Mouse (Mus musculus): ENCODE data around the gene Cwh43.

Cwh43 gene

DNA sequence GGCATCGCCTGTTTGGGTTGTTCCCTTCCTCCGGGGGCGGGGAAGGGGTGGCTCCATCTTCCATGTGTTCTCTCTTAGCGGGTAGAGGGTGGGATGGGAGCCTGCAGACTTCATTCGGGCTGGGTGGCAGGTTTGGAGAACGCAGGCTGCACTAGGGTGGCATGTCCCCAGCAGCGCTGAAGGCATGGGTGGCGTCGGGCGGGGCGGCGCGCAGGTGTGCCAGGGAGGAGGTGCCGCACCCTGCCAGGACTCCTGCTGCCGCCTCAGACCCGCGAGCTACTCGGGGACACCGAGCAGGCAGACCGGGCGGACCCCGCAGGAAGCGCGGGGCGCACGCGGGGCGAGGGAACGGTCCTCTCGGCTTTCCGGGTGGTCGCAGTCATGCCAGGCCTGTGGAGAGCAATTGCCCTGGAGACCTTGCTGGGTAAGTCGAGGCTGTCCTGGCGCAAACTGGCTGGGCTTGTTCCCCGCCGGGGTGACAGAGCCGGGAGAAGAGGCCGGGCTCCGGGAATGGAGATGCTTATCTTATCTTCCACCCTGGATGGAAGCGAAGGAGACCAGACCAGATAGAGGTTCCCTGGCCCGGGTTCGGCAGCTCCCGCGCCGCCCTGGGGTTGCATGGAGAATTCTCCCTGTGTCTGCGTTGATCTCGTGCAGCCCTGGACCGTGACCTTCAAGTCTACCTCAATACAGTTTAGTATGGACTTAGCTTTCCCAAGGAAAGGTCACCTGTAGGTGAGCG, at the start of gene Cwh43:
TSS of gene Cwh43 (plus strand) at position 95 of the 742 bp plus-strand sequence.
- DNase-seq, result no peak

DNA sequence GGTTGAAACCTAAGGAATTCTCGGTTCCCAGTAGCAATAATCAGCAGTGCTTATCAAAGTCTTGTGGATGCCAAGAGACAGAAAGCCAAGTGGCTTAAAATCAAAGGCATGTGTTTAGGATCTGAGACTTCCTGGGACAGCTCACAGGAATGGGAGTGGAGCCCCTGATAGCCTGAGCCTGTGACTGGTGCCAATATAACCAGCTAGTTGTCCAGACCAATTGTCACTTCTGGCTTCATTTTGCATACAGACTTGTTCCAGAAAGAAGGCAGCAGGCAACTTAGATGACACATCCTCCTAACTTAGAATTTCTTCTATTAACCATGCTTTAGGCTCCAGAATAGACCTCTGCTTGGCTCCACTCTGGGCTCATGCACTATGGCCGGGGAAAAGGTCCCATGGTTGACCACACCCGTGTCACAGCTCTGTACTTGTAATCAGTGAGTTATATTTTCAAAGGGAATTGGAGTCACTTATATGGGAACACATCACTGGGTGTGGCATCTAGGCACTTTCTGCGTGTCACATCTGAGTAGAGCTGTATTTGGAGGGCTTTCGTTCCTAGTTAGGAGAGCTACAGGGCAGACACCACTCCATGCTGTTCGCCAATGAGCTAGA, 46.6 kb upstream of the Cwh43 start:
- DNase-seq, result no peak

DNA sequence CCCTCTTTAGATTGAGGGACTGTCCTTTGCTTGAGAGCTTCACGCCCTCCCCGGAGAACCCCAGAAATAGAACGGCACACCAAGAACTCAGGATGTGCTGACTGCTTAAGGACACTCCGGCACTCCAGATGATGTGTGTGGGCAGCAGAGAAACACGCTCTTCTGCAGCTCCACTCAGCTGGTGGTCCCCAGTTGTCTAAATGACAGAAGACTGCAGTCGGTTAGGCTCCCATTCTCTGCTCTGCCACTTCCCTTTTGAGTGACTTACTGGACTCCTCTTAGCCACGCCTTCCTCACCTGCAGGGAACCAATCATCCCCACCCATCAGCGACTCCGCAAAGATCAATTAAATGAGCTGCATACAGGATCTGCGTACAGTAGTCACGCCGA, 46.1 kb upstream of the Cwh43 start:
- DNase-seq, result no peak

DNA sequence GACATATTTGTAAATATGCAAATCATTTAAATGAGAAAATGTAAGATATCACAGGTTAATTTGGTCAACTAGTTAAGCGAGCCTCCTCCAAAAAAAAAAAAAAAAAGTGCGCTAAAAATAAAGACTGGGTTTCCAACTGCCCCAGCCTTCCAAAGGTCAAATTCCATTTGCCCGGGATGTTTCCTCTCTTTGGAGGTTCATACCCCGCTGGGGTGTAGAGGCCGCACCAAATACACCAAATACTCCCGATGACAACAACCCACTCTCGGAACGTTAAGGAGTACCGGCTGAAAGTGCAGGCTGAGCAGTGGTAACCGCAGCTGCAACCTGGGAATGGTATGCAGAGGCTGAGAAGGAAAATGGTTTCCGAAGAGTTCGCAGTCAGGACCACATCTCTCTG, 45.6 kb upstream of the Cwh43 start:
- DNase-seq, result no peak

DNA sequence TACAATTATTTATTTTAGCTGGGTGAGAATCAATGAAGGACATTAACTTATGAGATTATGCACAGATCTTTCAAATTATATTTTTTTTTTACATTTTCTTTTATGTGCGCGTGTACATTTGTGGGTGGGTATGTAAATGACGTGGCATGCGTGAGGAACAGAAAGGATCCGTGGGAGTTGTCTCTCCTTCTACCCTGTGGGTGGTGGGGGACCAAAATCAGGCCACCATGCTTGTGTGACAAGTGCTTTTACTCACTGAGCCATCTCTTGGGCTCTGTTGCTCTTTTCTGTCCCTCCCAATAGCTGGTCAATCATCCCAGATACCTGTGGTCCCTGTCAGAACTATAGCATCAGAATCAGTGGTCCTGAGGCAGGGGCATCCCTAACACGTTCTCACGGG, 43.5 kb upstream of the Cwh43 start:
- no peak for DNase-seq

DNA sequence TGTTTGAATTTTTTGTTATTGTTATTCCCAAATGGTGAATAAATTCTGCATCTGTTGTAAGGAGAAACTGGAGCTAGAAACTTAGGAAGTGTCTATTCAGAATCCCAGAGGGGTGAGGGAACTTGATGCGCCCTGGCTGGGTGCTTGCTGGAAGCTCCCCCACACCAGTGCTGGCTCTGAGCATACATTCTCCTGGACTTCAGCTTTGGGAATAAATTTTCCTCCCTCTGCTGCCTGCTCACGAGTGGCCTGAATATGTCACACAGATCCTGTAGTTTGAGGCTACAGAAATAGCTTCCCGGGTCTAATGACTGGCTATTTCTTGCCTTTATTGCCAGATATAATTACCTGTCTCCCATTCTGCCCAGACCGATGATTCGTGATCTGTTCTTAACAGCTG, 43.1 kb upstream of the Cwh43 start:
- no peak for DNase-seq

DNA sequence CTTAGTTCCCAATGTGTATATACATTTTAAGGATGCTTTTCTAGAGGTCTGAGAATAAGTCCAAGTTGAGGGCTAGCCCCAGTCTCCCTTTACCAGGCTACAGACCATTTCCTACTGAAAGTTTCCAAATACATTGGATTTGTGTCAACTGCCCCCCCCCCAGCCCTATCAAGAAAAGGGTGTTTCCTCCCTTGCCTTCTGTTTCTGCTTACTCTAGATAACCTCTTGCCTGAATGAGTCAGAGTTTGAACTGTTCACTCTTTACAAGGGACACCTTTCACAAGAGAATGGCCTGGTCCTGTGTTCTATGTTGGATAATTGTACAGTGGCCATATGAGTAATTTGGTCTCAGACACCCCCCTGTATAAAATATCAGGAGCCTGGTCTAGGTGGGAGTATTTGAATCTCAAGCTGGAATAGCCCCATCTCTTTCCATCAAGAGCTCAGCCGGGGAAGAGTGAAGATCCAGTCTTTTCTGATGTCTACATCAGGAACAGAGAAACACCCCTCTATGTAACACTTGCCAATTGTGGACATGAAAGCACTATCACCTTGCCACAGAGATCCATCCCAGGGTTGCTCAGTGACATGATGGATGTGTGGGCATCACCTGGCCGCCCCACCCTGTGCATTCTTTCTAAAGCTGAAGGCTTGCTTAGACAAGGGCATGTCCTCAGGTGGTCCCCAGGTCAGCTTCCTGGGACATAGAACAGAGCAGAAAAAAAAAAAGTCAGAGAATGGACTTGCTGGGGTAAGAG, 41.6 kb upstream of the Cwh43 start:
- no peak for DNase-seq

DNA sequence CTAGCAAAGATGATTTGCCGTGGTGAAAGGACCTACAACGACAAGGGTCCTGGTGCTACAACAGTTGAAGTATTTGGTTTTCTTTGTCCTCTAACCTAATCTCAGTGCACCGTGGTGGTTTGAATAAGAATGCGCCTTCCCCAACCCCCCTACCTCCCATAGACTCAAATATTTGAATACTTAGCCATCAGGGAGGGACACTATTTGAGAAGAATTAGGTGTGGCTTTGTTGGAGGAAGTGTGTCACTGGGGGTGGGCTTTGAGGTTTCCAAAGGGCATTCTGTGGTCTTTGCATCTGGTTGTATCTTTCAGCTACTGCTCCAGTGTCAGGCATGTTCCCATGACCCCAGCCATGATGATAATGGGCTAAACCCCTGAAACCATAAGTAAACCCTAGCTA, 38.0 kb upstream of the Cwh43 start:
- DNase-seq, result no peak

DNA sequence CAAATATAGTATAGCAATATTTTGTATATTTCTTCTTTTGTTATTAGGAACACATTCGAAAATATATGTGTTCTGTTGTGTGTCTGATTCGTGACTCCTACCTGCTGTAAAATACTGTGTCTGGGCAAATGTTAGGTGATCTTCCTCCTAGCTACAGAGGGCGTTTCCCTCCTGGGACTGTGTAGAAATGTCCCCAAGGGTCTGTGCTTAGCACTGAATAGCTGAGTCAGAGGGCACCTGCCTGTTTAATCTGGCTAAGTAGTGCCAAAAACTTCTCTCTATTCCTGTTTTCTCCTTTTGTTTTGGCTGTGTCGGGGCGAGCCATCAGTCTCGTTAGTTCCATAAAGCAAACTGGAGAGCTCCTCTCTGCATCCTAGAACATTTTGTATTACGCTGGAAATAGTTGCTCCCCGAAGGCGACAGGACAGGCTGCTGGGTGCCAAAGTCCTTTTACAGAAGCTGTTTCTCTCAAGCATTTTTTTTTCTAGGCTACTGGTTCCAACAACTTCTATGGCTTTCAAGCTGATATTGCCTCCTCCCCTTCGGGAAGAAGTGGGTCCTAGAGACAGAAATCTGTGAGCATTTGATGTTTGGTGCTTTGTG, 36.9 kb upstream of the Cwh43 start:
- DNase-seq, result no peak

DNA sequence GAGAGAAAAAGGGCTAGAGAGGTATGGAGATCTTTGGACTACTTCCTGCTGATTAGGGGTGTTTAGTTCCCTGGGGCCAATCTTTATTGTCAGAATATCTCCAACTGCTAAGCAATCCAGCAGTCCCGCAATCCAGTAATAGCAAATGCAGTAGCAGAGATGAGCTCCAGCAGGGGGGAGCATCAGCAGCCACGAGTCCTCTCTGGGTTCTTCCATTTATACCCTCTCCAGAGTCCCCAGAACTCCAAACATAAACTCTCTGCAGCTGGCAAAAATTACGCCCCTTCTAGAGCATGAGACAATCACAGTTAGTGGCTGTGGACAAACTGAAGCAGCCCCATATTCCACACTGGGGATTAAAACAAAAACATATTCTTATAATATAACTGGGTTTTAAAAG, 36.1 kb upstream of the Cwh43 start:
- no peak for DNase-seq

DNA sequence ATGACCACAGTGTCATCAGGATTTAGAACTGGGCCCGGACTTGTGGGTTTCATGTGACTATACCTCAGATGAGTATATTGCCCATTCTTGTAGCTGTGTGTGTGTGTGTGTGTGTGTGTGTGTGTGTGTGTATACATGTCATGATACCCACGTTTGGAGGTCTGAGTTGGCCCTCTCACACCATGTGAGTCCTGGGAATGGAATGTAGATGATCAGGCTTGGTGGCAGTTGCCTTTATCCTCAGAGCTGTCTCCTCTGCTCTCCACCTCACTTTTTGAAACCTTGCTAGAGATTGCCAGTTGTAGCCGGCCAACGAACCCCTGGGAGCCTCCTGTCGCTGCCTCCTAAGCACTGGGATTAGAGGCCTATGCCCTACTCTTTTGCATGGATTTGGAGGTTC, 33.3 kb upstream of the Cwh43 start:
- DNase-seq, result no peak

DNA sequence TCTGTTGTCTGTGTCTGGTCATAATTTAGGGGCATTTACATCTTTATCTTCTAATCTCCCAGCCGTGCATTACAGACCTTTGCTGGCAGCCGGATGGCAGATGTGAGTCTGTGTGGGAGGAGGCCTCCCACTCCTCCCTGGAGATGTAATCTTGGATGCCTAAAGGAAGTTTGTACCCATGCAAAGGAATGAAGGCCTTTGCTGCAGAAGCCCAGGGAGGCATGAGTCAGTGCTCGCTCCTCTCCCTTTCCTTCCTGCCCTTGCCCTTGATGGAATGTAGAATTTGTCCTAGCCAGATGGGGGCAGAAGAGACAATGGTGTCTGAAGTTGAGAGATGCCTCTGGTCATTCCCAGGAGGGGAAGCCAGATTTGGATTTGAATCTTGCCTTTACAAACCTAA, 32.7 kb upstream of the Cwh43 start:
- DNase-seq, result no peak

DNA sequence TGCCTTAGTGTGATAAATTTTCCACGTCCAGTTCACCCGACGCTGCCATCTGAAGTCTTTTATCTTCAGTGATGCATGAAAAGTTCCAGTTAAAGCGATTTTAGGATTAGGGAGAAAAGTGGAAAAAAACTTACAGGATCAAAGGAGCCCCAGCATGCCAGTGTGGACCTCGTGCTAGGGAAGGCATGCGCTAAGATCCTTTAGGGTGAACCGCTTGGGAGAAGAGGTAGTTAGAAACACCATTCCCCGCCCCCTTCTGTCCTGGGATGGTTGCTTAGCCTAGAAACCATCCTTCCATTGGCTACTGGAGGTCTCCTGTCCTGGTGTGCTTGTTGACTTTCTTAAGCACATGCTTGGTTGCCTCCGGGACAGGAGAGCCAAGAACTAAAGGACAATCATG, 29.8 kb upstream of the Cwh43 start:
- no peak for DNase-seq

DNA sequence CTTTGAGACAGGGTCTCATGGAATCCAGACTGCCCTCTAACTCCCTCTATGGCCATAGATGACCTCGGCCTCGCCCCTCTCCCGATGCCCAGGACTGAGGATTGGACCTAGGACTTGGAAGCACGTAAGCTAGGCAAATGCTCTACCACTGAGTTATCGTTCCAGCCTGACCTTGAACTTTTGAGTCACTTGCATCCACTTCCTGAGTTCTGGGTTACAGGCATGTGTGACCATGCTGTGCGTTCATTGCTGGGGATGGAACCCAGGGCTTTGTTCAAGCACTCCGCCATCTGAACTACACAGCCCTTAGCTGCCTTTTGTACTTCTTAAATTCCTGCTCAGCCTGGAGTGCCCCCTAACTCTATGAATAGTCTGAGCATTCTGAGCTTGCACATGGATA, 29.4 kb upstream of the Cwh43 start:
- no peak for DNase-seq

DNA sequence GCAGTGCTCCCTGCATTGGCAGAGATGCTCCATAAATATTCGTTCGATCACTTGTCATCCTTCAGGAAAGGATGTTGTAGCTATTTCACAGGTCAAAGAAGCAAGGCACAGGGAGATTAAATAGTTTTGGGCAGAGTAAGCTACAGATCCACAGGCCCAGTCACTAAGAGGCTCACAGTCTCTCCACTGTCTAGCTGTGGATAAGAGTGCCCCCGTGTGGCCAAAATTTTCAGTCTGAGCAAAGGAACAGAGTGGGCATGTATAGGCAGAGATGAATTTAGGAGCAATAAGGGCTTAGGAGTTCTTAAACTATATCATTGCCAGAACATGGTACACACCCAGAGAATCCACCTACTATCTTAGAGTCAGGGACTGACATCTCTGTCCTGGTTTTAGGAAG, 26.0 kb upstream of the Cwh43 start:
- peak; percentile 38 to 87 for DNase-seq

DNA sequence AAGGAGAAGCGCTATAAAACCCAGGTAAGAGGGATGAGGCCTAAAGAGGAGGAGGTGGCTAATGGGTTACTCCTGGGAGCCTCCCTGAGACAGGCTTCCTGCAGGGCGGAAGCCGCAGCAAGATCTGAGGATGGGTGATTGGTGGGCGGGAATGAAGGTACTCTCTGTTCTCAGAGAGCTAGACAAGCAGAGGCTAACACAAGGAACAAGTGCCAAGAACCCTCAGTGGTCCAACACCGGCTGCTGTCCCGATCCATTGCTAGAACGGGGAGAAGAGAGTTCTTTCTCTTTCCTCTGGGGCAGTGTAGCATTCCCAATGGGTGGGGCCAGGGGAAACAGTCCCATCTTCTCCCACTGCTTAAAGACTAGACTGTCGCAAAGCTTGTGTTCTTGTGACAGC, 25.0 kb upstream of the Cwh43 start:
- DNase-seq, result no peak

DNA sequence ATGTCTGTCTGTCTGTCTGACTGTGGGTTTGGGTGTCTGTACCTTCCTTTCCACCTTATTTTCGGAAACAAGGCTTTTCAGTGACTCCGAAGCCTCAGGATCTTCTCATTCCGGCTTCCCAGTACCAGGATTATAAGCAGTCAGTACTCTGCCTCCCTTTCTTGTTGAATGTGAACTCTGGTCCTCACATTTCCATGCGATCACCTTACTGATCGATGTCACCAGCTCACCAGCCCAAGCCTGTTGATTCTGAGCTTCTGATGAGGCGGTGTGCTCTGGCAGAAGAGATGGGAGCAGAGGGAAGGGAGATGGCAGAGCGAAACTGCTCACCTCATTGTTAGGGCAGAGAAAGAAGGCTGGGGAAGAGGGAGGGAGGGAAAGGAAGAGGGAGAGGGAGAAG, 24.4 kb upstream of the Cwh43 start:
- DNase-seq, result no peak

DNA sequence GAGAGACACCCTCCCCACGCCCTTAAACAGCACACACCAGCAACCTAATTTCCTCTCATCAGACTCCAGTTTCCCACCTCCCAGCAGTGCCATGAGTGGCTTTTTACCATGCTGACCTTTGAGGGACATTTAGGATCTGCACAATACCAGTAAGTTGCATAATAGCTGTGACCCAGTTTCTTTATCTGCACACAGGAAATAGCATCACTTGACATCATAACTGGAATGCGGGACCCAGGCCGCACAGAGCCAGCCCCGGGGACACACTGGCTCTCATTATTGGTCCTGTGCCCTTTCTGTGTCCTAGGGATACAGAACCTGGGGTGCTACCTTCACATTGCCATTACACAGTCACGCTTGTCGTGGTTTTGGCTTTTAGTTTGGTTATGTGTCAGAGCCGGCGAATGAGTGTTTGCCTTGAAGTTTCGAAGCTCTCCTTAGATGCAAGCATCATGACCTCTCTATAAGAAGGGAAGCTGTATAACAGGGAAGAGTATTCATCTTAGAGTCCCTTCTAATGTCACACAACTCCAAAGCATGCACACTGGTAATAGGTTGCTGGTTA, 23.8 kb upstream of the Cwh43 start:
- no peak for DNase-seq

DNA sequence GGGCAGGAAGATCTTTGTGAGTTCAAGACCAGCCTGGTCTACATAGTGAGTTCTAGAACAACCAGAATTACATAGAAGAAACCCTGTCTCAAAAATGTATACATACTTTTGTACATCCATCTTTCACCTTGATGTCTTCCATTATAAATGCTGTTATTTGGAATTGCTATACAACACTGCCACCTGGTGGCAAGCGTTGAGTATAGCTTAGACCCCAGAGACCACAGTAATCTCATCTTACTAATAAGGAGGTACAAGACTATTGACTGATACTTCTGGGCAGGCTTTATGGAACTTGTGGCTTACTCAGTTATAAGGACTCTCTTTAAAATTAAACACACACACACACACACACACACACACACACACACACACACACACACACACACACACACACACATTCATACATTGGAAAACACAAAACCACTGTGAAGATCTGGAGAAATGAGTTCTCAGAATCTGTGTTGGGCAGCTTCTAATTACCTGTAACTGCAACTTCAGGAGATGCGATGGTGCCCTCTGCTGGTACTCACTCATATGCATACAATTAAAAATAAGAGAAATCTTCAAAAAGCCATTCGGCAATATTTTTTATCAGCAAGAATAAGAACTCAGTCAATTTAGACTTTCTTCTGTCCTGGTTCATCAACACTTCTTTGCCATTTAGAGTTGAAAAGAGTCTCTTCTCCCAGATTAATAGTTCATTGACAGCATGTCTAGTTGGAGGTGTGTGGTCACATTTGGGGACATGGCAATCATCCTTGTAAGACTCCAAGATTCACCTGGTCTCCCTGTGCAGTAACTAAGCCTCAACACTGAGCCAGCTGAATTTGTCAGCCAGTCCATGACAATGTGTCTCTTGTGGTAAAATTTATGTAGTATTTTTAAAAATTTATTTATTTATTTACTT, 22.9 kb upstream of the Cwh43 start:
- peak; percentile 53 to 66 for DNase-seq

DNA sequence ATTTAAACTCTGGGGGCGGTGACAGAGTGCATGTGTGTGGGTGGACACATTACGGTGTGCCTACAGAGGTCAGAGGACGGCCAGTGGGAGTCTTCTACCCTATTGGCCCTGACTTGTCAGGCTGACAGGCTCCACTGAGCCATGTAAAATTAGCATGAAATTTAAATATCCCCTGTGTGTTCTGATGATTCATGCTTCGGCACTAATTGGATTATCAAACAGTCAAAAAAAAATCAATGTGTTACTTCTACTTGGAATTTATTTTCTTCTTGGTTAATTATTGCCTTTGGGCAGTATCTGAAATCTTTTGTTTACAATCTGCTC, 22.3 kb upstream of the Cwh43 start:
- DNase-seq, result peak; percentile 30 to 34

DNA sequence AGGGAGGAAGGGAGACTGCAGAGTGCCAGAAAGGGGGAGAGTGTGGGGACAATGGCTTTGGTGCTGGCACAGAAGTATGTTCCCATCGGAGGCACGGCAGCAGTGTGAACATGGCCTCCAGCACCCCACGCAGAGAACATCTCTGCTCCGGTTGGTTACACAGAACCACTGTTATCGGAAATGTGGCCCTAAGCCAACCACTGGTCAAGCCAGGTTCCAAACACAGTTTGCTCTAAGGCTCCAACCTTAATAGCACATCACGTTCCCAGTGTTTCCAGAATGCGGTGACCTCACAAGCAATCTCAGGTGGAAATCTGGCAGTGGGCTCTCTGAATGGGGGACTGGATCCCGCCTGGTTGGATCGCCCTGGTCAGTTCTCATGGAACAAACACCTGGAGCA, 12.8 kb upstream of the Cwh43 start:
- peak; percentile 22 to 45 for DNase-seq

DNA sequence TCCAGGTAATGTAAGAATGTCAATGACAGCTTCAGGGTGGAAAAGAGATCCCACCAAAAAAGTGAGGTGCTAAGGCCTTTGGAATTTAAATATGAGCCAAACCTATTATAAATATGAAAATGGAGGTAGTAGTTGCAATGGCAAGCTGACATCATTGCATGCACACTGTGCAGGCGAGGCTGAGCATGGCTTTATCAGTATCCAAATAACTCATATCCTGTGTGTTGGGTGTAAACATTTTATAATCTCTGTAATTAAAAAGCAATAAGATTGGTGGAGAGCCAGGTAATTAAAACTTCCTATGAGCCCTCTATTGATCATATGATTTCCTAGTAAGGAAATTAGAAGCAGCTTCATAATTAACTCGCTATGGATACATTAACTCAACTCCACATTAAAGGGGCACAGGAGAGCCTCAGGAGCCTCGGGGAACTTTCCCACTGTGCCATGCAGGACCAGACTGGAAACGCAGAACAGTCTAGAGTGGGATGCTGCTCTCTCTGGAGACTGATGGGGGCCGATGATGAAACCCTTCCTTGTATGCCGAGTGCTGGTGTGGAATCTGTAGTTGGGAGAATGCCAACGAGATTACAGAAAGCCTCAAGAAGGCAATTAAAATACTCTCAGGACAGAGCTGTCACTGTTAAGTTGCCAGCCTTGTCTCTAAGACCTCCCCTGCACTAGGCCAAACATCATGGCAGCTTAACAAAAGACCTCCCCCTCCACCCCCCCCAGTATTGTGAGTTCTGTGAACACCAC, 5.9 kb upstream of the Cwh43 start:
- no peak for DNase-seq
